Mouse (Mus musculus): ENCODE measurements around the gene Dynlt1f.
"Not testable (repeated sequence)": the region's sequence is repeated elsewhere in the genome, so short reads cannot be mapped to it uniquely, and the experiment has no call there.

The Dynlt1f gene

DNA sequence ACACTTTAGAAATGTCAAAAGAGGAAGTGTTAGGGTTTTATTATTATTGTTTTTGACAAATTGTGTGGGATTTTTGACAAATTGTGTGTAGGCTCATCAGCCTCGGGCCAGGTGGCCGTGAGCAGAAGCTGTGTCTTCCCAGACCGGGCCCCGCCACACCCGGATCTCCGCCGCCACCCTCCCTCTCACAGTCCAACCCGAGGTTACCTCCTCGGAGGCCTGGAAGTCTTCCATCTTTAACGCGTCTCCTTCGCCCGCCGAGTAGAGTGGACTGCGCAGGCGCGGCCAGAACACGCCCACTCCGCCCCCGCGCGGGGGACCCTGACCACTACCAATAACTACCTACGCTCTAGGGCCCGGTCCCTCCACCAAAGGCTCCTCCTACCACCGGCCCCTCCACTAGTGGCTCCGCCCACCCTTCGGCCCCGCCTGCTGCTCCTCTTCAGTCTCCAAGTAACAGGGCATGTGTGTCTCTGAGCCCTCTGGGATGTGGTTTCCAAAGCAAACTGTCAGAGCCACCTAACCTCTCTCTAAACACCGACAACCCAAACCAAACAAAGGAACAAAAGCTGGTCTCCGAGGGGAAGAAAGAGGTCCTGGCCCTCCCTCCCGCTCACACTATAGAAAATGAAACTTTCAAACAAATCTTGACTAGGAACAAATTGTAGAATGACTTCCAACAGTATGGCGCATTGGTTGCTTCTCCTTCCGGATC is at the start of gene Dynlt1f:
TSS of gene Dynlt1f (minus strand) at position 334 of the 715 bp plus-strand sequence.
- peak; percentile 85 for DNase-seq

- not testable (repeated sequence) for DNase-seq
Observed at GRCm38 (mm10) chr17:6703381-6704270, 47.9 kb upstream of the Dynlt1f start.

DNA sequence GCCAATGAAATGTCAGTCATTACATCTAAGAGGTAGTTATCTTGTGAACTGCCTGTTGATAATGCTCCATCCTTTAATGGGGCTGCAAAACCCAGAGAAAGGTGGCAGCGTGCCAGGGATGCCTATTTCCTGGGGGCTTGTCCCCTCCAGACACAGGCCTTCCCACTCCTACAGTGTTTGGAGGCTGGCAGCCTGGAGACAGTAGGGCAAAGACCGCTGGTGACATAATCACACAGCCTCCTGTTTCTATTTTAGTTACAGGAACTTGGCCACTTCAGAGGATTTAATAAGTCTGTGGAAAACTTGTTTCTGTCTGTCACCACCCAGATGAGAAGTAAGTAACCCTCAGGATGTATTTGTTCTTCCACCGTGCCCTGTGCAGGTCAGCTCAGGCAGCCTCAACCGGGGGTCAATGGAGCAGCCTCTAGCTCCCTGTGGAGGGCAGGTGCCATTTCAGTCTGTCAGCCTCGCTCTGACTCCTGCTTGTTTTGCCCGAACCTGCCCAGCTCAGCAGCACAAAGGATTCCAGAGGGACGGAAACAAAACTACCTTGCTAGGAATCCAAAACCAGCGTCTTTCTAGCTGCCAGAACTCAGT is 47.0 kb upstream of the Dynlt1f start:
- not testable (repeated sequence) for DNase-seq

- not testable (repeated sequence) for DNase-seq
Observed at GRCm38 (mm10) chr17:6700077-6700476, 44.4 kb upstream of the Dynlt1f start.

DNA sequence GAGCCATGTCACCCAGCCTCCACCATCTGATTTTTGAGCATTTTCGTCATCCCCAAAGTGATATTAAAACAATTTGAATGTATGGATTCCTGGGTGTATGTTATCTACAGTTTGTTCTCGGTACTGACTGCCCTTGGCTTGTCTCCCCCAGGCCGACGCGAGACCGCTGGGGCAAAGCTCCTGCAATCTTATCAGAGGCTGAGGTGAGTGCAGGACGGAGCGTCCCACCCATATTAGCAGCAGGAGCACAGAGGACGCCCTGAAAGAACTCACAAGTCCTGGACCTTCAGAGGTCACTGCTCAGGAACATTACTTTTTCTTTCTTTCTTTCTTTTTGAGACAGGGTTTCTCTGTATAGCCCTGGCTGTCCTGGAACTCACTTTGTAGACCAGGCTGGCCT is 43.8 kb upstream of the Dynlt1f start:
- not testable (repeated sequence) for DNase-seq

DNA sequence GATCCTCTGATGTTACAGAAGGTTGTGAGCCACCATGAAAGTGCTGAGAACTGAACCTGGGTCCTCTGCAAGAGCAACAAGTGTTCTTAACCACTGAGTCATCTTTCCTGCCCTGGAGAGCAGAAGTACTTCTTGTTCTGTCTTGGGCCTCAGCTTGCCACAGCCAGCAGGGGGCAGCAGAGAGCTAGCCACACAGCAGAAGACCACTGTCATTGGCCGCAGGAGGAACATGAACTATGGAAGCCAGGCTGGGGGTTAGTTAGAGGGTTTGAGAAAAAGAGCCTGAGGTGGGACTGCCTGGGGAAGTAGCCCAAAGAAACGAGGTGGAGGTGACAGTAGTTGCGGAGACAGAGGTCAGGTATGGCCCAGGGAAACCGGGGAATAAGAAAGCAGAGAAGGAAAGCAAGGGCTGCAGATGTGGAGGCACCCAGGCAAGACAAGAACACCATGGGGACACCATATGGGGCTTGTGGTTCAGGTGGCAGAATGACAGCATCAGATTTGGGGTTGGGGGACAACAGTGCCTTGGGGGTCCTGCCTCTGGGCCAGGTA is 41.6 kb upstream of the Dynlt1f start:
- DNase-seq, result peak; percentile 43

- DNase-seq, result not testable (repeated sequence)
Observed at GRCm38 (mm10) chr17:6696521-6696920, 40.8 kb upstream of the Dynlt1f start.

DNA sequence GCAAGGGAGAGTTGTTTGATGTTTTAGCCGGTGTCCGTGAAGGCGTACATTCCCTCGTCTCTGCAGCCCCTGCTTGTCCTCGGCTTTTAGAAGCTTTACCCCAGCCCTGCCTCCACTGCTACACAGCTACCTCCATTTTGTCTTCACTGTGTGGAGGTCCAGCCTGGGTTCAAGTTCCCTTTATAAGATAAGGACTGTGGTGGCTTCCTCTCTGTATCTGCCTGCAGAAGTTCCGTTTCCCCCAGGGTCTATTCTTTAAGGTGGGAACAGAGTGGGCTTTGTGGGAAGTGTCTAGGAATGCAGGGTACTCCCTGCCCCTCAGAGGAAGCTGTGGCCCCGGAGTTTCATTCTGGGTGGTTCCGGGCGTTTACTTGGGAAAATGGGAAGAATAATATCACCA is 40.0 kb upstream of the Dynlt1f start:
- DNase-seq, result not testable (repeated sequence)

GRCm38 (mm10) chr17:6691596-6691995 is 35.9 kb upstream of the Dynlt1f start:
- DNase-seq, result peak; percentile 70

GRCm38 (mm10) chr17:6689344-6689743 is 33.6 kb upstream of the Dynlt1f start:
- DNase-seq, result not testable (repeated sequence)

DNA sequence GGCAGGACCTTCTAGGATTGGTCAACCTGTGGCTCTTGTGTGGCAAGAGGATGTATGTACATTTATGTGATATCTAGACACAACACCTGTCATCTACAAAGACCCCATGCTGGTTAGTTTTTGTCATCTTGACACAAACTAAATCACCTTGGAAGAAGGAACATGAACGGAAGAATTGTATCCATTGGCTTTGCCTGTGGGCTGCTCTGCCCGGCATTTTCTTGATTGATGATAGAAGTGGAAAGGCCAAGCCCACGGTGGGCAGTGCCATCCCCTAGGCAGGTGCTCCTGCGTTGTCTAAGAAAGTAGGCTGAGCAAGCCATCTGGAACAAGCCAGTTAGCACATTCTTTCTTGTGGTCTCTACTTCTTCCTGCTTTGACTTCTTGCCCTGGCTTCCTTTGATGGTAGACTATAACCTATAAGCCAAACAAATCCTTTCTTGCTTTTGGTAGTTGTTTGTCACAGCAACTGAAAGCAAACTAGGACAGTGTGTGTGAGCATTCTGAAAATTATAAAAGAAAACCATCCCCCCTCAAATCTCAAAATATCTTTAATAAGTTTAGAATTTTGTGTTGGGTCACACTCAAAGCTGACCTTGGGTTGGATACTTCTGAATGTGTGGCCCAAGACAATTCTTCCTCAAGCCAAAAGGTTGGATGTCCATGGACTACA is 30.7 kb upstream of the Dynlt1f start:
- not testable (repeated sequence) for DNase-seq

- DNase-seq, result not testable (repeated sequence)
Observed at GRCm38 (mm10) chr17:6685288-6685818, 29.7 kb upstream of the Dynlt1f start.

DNA sequence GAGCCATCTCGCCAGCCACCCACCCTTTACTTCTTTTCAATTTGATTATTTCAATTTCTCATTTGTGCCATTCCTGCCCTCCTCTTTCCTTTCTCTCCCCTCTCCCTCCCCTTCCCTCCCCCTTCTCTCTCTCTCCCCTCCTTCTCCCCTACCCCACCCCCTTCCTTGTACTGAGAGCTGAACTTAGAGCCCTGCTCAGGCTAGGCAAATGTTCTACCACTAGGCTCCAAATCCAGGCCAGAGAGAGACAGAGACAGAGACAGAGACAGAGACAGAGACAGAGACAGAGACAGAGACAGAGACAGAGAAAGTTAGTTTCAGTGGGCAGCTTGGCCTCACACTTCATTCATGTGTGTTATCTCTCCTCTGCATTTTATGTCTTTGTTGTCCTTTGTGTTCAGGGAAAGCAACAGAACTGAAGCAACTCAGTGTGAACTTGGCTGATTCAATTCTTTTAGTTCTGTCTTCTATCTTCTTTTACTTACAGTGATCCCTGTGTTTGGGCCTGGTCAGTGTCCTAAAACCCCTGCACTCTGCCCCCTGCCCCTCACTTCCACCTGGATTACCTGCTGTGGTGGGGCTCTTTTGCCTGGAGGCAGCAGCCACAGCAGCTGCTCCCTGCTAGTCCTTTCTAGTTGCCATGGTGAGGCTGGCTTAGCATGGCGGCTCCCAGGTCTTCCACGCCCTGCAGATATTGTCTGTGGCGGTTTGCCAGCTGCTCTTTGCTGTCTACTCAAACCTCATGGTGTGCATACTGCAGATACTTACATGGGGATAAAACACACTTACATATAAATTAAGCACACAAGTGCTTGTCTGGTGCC is 29.0 kb upstream of the Dynlt1f start:
- DNase-seq, result not testable (repeated sequence)

GRCm38 (mm10) chr17:6683702-6684101 is 28.0 kb upstream of the Dynlt1f start:
- DNase-seq, result not testable (repeated sequence)

DNA sequence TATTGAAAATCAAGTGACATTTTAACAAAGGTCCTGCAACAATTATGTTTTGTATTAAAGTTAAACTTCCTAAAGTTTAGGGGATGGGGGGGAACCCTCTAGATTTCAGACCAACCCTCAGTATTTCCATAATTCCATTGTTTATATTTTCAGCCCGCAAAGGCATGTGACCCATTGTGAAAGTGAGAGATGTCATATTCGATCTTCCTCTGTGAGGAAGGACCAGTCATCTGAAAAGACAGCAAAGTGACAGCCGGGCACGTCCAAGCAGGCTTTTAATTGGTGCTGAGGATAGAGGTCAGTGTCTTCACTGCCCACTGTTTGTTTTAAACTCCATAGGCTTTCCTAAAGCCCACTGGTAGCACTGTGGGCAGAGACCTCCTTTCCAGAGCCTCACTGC is 26.0 kb upstream of the Dynlt1f start:
- DNase-seq, result not testable (repeated sequence)

- not testable (repeated sequence) for DNase-seq
Observed at GRCm38 (mm10) chr17:6678063-6678462, 22.4 kb upstream of the Dynlt1f start.

DNA sequence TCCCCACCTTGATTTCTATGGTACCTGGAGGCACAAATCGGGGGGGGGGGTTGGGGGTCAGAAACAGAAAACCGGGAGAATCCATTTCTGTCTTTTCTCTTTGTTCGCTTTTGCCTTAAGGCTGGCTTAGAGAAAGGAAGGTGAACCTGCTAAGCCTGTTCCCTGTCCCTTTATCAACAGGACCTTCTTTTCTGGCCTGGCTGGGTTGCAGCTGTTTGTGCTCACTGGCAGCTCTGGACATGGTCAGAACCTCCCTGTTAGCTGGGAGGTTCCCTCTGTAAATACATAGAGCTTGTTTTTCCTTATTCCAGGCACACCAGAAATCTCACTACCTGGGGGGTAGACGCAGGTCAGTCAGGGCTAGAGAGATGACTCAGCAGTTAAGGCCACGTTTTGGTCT is 18.6 kb upstream of the Dynlt1f start:
- not testable (repeated sequence) for DNase-seq

DNA sequence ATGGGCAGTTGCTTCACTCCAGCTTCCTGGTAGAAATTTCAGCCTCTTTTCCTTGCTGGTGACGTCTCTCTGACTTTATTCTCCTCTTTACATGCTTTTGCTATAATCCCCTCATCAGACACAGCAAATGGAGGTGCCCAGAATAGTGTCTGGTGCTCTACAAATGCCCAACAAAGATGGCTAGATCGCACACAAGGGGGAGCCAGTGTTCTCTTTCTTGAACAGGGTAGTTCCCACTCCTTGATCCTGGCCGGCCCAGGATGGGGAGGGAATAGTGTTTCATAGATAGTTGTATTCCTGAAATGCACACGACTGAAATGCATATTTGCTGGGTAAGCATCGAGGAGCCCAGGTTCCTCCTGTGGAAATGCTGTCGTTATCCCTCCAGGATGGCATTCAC is 12.8 kb upstream of the Dynlt1f start:
- not testable (repeated sequence) for DNase-seq

GRCm38 (mm10) chr17:6665389-6665788 is 9.7 kb upstream of the Dynlt1f start:
- DNase-seq, result not testable (repeated sequence)

GRCm38 (mm10) chr17:6662840-6663239 is 7.1 kb upstream of the Dynlt1f start:
- not testable (repeated sequence) for DNase-seq

Data from cerebellum, adult 11-12 months (tissue).